Mouse (Mus musculus) MN1 (cell line): Measurements from ENCODE around the gene Birc2.

Experiments used
- DNase-seq: peaks from one replicate; pipeline ENCODE4 v3.0.0-alpha.2; 2016; ENCODE audit warnings: low spot score

The Birc2 gene

DNA sequence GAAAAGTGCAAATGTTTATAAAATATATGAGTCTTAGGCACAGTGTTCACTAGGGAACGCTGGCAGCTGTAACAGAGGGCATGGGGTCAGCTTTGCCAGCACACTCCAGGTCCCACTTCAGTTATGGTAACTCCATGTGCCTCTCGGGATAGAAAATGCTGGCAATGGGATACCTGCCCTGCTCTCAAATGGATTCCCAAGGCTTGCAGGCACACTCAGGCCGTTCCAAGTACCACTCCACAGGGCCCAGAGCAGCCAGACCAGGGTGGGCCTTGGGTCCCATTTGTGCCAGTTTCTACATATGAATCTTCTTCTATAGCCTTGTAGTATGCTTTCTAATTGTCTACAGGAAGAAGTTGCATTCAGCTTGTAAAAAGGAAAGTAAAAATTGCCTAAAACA, 51.5 kb downstream of the Birc2 start:
- DNase-seq = no peak

DNA sequence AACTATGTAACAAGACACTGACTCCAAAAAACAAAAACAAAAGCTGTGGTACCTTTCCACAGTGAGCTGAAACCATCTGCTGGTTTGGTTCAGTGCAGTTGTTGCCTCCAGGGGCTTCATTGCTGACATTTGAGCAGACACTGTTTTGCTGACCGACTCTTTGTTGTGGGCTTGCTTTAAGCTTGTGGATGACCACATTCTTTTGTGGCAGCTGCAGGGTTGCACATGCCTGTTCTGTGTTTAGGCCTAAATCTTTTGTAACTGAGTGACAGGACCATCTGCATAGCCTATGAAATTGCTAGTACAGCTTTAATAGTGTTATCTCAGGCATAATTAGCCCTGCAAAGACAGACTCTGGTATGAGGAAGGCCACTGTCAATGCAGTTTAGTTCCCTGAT, 52.2 kb downstream of the Birc2 start:
- DNase-seq = peak; percentile 24

DNA sequence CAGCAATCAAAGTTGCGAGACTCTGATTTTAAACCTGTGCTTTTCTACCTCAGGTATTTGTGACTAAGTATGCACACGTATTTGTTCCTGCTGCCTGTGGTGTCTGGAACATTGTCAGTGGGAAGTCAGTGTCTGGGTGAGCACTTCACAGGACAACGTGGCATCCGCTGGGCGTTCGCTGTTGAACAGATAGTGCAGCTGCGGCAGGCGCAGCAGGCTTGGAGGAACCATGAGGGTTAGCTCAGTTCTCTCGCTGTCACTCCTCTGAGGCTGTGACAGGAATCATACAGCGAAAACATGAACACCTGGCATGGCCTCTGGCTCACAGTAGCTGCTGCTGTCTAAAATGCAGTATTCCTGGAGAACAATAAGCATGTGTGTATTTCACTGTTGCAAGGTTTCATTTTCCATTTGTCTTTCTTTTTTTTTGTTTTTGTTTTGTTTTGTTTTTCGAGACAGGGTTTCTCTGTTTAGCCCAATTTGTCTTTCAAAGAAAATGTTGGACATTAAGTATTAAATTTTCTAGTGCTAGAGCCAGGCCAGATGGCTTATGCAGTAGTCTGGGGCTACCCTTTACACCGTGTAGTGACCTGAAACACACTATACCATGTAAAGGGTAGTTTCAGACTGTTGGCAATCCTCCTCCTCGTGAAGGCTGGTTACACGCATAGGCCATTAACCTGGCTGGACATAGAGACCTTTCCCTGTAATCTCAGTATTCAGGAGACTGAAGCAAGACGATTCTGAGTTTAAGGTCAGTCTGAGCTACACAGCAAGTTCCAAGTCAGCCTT, 52.8 kb downstream of the Birc2 start:
- no peak for DNase-seq

DNA sequence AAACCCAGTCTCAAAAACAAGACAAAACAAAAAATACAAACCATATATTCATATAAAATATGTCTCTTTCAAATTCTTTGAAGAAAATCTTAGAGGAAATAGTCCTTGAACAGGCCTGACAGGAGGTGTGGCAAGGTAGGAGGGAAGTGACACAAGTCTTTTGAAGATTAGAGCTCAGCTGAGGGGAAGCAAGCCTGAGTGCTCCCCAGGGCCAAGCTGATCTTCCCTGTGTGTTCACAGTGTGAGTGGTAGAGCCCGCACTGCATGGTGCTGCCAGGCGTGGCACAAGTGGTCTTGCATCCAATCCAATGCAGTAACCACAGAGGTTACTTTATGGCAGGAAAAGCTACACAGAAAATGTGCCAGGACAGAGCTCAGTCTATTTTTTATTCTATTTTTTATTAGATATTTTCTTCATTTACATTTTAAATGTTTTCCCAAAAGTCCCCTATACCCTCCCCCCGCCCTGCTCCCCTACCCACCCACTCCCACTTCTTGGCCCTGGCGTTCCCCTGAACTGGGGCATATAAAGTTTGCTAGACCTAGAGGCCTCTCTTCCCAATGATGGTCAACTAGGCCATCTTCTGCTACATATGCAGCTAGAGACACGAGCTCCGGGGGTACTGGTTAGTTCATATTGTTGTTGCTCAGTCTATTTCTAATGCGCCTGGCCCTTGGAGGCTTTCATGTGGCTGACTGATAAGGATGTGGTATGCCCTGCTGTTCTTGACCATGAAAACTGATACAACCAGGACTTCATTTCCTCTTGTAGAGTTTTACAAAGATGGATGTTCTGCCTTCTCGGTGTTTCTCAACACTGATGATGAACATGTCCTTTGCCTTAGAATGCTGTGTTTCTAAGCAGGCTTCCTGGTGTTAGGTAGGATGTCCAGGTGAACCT, 56.4 kb downstream of the Birc2 start:
- DNase-seq = no peak

DNA sequence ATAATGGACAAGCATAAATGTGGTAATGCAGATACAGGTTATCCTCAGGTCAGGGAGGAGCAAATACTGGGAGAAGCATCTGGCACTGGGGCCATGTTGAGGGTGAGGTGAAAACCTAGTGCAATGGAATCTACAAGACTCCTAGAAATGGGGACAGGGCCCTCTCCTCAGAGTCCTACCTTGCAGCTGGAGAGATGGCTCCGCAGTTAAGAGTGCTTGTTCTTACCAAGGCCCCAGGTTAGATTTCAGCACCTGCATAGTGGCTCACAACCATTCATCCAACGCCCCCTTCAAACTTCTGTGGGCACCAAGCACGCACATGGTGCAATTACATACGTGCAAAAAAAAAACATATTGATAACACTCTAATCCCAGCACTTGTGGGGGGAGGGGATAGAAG, 57.1 kb downstream of the Birc2 start:
- no peak for DNase-seq

DNA sequence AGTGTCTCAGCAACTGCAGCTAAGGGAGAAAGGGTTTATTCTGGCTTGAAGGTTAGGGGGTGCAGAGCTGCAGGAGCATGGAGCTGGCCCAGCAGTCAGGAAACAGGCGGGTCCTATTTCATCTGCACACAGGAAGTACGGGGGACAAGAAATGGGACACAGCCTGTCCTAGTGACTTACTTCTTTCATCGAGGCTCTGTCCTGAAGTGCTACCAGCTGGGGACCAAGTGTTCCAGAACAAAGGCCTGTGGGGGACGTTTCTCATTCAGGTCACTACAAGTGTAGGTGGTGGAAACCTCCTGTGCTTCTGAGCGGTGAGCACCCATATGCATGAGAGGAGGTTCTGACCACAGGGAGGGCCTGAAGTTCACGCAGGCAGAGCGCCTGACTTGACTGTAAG, 58.1 kb downstream of the Birc2 start:
- DNase-seq = no peak

DNA sequence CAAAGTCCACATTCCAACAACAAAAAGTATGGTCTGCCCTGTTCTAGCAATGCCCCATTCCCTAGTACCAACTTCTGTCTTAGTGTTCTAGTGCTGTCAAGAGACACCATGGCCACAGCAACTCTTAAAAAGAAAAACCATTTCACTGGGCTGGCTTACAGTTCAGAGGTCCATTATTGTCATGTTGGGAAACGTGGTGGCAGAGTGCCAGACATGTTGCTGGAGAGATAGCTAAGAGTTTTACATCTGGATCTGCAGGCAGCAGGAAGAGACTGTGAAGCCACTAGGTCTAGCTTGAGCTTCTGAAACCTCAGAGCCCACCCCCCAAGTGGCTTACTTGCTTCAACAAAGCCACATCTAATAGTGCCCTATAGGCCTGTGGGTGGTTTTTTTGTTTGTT, 59.2 kb downstream of the Birc2 start:
- no peak for DNase-seq

DNA sequence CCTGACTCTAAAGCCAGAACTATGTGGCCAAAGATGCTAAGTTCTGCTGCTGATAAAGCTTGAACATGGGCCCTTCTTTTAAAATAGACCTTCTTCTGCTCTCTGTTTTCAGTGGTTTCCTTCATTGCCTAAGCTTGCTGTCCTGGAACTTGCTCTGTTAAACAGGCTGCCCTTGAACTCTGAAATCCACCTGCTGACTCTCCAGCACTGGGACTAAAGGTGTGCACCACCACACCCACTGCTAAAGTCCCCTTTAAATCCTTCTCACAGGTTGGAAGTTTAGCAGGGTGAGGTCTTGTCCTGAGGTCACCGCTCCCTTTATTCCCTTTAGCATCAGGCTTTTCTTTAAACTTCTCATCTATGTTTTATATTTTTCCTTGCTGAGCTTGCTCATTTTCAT, 59.9 kb downstream of the Birc2 start:
- no peak for DNase-seq

DNA sequence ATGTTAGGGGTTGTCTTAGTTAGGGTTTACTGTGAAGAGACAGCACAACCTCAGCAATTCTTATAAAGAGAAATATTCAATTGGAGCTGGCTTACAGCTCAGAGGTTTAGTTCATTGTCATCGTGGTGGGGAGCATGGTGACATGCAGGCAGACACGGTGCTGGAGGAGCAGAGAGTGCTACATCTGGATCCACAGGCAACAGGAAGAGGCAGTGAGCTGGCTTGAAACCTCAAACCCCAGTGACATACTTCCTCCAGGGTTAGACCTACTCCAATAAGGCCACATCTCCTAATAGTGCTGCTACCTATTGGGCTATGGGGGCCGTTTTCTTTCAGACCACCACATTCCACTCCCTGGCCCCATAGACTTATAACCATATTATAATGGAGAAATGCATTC, 60.9 kb downstream of the Birc2 start:
- no peak for DNase-seq

DNA sequence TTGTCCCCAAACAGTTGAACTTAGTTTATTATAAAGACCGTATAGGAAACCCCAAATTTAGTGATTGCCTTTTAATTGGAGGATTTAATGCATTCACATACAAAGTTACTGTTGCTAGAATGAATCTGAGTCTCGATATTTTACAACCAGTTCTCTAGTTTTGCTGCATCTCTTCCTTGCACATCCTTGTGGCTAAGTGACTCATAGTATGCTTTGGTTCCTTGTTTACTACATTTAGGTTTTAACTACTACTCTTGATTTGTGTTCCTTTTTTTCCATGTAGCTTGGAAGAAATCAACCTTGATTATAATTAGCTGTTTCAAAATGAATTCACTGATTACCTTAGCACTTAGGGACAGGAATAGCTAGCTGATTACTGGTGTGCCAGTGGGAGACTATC, 61.9 kb downstream of the Birc2 start:
- no peak for DNase-seq

DNA sequence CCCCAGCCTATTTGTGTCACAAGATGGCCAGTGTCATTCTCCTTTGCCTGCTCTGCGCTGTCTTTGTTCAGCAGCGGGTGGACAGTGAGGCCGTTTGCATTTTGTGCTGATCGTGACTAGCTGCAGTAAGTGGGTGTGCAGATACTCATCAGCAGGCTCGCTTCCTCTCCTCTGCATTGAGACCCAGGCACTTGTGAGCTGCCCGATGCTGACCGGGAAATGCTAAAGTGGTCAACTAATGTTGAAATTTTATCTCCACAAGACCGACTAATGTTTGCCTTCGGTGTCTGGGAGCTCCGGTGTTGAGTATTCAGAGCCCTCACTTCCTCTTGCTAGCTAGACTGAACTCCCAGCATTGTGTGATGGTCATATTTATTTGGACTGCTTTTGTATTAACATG, 62.3 kb downstream of the Birc2 start:
- DNase-seq = no peak

DNA sequence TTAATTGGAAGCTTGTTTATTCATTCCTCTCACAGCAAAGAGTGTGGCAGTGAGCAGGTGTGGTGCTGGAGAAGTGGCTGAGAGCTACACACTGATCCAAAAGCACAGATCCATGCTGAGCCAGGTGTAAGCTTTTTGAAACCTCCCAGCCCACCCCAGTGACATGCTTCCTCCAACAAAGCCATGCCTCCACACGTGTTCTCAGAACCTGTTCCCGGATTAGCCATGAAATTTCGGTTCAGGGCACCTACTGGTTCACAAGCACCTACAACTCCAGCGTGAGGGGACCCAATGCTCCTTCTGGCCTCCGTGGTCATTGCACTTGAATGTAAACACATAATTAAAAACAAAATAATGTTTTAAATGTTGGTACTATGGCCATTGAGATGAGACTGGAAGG, 63.2 kb downstream of the Birc2 start:
- no peak for DNase-seq

DNA sequence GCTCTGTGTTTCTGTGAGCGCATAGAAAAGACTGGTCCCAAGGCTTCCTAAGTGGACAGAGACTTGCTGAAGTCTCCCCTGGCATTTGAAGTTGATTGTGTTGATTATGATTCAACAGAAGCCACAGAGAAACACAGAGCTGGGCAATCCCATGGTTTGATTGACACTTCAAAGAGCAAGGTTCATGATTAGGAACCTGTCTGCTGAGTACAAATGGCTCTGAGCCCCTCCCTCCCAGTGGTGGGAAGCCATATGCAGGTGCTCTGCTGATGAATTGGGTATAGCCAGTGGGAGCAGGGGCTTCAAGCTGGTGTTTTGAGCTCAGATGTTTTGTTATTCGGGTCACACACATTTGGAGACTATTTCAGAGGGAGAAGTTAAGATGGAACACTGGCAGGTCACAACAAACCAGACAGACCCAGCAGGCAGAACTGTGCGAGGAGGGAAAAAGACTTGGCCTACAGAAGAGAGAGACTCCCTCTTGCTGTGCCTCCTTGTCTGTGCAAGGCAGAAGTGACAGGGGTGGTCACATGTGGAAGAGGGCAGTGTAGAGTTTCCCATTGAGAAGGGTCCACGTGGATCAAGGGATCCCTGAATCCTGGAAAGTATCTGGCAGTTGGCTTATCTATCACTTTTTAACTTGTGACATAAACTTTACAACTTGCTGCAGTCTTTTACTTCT, 64.0 kb downstream of the Birc2 start:
- DNase-seq = no peak

DNA sequence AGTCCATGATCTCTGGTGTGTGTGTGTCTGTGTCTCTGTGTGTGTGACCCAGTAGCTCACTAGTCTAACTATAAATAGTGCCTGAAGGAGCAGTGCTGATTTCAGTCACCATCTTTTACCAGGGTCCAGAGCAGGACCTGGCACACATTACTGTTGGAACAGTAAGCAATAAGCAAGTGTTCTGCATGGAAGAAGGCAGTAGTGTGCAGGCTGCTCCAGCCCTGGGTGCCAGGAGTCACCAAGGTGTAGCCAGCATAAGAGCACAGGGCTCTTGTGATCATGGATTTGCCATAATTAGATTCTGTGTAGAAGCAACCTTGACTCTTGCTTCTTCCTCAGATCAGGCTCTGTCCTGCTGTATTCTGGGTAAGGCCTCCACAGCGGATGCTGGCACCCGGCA, 64.5 kb downstream of the Birc2 start:
- no peak for DNase-seq

DNA sequence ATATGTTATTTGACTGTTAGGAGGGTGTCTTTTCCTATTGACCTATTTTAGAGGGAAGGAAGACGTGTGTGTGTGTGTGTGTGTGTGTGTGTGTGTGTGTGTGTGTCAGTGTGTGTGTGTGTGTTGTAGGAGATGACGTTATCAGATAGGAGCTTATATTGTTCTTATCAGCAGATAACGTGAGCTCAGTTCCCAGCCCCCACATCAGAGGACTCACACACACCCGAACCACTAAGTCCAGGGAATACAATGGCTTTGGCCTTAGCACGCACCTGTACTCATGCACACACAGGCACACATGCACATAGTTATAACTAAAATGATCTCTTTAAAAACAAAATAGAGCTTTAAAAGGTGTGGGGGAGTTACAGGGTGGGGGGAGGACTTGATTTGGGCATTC, 67.4 kb downstream of the Birc2 start:
- DNase-seq = no peak

DNA sequence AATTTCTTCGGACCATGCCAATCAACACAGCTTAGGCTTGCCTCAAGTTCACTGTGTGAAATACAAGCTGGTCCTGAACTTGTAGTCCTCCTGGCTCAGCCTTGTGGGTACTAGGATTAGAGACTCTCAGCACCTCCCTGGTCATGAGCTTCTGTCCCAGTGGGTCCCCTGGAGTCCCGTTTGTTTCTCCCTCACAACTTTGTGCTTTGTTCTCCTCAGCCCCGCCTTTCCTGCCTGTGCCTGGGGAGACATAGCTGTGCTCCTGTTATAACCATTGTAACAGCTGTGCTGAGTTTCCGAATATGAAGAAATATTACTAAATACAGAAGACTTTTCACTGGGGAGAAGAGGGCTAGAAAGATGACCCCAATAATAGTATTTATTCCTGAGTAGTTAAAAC, 67.8 kb downstream of the Birc2 start:
- DNase-seq = no peak
